Mouse (Mus musculus): ENCODE measurements at regions not wholly inside any gene's neighbourhood (a gene's known extent, or its start where the extent isn't known, plus 50 kb on each side); places are given as distances from the start of the nearest gene placed in this dataset.

GRCm38 (mm10) chr15:25518025-25518928 lies 104.0 kb upstream of the Myo10 start:
- DNase-seq (ENCODE audit: low spot score in 2 of 2) = peak in 1 of 2 experiments; percentile 41
- intact Hi-C loops (cut with DNase I) = no loop called here

DNA sequence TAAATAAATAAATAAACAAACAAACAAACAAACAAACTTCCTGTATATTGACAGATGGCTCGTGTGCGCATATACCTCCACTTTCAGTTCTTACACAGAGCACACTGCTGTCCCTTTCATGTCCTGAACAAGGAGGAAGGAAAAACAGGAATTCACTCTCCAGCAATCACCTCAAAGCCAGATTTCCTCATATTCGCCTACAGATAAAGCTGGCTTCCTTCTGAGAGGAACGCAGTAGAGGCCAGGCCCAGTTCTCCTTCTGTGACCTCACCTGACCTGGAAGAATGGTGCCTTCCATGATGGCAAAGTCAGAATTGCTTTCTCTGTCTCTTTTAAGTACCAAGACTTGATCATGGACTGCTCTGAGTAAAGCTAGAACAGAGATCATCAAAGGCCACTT lies 98.1 kb upstream of the Myo10 start:
- intact Hi-C loops (cut with DNase I) = no loop called here
- no peak for DNase-seq (ENCODE audit: low spot score in 2 of 2)

- intact Hi-C loops (cut with DNase I) = no loop called here
- no peak for DNase-seq (ENCODE audit: low spot score in 2 of 2)
These were observed 97.0 kb upstream of the Myo10 start for GRCm38 (mm10) chr15:25525337-25525736.

DNA sequence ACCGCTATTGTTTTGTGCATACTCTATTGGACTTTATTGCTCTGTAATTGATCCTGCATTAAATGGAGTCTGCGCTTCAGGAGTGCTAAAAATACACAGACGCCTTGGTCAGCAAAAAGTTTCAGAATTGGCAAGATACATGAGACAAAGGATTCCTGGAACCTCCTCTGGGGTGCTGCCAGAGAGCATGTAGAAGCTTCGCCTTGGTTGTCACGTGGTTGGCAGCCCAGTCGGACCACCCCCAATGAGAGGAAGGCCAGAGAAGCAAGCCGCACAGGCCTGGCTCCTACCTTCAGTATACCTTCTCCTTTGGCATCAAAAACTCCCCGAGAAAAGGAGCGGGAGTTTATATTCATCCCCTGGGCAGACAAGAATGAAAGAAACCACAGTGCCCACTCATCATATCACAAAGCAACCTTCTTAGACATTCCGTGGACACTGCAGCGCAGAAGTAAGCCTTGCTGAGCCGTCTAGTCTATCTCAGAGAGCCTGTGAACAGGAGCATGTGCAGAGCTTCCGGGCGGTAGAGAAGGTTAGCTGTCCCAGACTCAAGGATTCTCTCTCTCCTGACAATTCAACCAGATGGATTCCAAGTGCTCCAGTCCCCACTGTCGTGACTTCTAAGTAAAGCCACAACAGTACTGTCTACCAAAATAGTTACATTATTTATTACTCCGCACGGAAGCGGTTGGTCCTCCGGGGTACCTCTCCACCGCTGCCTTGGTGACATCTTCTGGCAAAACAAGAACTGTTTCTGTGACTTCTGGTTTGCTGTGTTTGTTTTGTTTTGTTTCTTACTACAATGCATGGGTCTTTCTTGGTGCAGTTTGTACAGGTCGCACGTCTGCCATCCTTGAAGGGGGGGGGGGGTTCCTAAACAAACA lies 85.6 kb upstream of the Myo10 start:
- intact Hi-C loops (cut with DNase I) = no loop called here

DNA sequence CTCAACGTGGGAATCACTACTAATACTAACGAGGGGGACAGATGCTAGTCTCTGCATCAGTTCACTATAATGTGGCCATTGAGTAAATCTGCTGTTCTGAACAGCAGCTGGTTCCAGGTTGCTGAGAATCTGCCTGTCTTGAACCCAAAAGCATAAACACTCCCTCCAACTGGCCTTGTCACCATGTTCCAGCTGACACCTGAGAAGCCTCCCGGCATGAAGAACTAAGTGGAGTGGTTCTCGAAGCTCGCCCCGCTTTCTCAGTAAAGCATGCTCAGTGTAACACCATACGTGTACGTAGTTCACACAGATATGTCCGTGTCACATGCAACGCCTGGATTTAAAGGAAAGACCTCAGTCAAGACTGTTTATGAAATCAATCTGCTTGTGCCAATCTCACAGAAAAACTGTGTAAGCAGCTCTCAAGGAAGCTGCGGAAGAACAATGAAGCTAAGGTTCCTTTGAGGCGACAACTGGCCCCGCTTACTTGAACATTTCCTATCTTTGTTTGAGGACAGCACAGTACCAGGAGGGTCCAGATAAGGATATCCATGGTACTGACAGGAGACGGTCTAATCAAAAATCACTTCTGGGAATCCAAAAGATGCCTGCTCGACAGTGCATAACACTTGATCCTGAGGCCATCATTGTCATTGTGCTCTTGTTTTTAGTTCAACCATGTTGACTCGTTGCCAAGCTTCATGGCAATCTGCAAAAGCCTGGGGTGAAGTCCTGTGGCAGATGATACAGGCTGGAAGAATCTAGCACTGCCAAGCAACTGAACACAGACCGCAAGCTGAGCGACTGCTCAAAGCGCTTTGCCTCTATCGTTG lies 82.8 kb upstream of the Myo10 start:
- no peak for DNase-seq (ENCODE audit: low spot score in 2 of 2)
- intact Hi-C loops (cut with DNase I) = no loop called here

More for the DNA sequence above, 85.6 kb upstream of the Myo10 start:
- DNase-seq (ENCODE audit: low spot score in 2 of 2) = no peak

GRCm38 (mm10) chr15:25542382-25542781 lies 79.9 kb upstream of the Myo10 start:
- no peak for DNase-seq (ENCODE audit: low spot score in 2 of 2)
- intact Hi-C loops (cut with DNase I) = no loop called here

DNA sequence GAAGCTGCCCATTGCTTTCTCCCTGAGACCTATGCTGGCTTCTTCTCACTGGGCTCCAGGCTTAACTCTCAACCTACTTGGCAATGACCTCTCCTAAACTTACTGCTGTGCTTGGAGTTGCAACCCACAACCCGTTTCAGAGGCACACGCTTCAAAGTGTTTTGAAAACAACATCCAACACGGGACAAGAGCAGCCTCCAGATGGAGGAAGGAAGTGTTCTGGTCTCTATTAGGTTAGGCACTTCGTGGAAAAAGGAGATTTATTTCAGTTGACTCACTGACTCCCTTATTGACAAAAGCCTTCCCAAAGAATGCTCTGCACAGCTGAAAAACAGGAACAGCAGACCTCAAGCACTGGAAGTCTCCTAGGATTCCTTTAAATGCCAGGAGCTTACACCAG lies 76.1 kb upstream of the Myo10 start:
- intact Hi-C loops (cut with DNase I) = no loop called here
- DNase-seq (ENCODE audit: low spot score in 2 of 2) = no peak

DNA sequence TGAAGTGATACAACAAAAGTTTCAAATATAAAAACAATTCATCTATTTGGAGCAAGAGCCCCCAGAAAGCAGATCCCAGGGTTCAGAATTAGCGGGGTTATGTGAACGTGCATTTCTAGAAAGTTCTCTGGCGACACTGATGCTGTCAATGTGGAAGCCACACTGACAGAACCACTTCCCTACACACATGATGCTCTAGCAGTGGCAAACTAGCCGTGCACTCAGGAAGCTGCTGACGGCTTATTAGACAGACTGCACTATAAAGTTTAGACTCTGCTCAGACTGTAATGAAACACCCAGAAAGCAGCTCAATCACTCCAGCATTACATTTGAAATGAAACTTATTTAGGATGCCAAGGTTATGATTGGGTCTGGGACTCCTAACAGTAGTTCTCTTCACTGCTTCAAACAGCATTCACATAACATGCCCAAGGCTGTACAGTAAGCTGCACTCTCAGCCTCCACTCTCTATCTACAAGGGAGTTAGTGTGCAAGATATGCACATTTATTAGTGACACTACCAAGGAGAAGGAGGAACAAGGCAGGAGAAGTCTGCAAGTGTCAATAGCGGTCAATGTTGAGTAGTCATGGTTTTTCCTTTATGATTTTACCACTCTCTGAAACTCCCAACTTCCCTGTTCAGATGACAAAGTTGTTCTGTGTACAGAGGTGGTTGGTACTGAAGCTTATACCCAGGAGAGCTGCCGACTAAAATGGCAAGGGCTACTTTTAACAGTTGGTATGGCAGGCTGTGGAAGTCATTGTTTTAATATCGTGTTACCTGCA lies 71.9 kb upstream of the Myo10 start:
- no peak for DNase-seq (ENCODE audit: low spot score in 2 of 2)
- intact Hi-C loops (cut with DNase I) = no loop called here

DNA sequence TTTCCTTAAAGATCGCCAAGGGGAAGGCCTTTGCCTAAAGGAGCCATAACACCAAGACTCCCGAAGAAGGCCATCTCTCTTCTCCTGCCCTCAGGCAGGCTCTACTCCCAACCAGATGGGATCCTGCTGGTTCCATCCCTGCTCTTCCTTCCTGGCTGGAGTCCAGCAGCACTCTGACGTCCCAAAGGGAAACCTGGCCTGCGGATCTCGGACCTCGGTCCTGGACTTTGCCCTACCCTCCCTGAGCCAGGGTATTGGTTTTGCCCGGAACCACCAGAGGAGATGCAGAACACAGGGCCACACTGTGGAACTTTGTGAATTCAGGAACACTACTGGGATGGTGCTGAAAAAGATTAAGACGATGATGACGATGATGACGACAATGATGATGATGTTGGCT lies 67.4 kb upstream of the Myo10 start:
- DNase-seq (ENCODE audit: low spot score in 2 of 2) = no peak
- intact Hi-C loops (cut with DNase I) = no loop called here

DNA sequence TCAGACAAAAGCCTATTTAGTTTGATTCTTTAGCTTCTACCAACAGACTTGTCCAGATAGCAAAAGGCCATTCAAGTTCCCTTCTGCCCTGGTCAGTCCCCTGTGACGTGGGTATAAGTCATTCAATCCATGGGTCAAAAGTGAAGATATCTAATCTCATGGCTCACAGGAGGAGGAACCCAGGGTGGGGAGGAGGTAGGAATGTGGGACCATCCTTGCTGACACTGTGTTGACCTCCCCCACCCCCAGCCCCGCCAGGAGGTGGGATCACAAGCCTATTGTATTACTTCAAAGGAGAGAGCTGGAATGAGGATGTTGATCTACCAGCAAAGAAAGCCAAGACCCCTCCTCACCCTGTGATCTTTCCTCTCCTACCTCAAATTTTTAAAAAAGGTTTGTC lies 66.5 kb upstream of the Myo10 start:
- no peak for DNase-seq (ENCODE audit: low spot score in 2 of 2)
- intact Hi-C loops (cut with DNase I) = no loop called here

- DNase-seq (ENCODE audit: low spot score in 2 of 2) = no peak
- intact Hi-C loops (cut with DNase I) = no loop called here
These were observed 64.8 kb upstream of the Myo10 start for GRCm38 (mm10) chr15:25557566-25557965.

GRCm38 (mm10) chr15:25558240-25558639 lies 64.1 kb upstream of the Myo10 start:
- DNase-seq (ENCODE audit: low spot score in 2 of 2) = no peak
- intact Hi-C loops (cut with DNase I) = no loop called here

DNA sequence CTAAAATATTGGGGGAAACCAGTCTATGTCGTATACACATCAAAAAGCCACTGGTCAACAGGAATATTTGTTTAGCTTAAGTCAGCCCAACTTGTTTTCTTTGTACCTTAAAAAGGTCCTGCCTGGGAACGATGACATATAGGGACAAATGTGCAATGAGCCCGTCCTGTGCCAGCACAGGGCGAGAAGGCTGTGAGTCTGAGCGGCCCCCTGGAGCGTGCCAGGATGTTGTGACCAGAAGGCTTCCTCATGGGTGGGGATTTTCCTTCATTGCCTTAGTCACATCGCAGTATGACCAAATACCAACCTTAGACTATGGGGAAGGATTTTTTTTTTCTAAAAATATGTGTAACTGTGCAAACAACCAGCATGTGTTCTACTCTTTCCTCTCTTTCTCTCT lies 58.7 kb upstream of the Myo10 start:
- intact Hi-C loops (cut with DNase I) = no loop called here
- no peak for DNase-seq (ENCODE audit: low spot score in 2 of 2)

DNA sequence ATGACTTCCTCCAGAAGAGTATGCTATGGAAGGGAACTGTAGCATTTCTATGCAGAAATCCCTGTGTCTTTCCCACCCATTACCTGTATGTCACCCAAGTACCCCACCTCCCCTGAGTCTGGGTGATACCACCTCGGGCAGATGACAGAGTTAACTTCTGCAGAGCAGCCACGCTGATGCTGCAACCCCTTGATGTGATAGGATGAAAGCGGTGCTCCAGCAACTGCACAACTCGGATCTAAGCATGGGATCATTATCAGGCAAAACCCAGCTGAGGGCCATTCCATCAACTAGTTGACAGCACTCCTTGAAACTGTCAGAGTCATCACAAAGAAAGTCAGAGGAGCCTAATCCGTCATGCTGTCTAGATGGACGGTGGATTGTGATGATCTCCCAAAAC lies 49.8 kb upstream of the Myo10 start:
- intact Hi-C loops (cut with DNase I) = no loop called here
- no peak for DNase-seq (ENCODE audit: low spot score in 2 of 2)

All from left cerebral cortex, postnatal 14 days (tissue).